Mouse (Mus musculus) limb, embryonic 15.5 days (tissue): ENCODE measurements at regions not wholly inside any gene's neighbourhood (a gene's known extent, or its start where the extent isn't known, plus 50 kb on each side); places are given as distances from the start of the nearest gene placed in this dataset.

ENCODE experiments used
- ATAC-seq: fragments of 200-750 bp; cut with Nextera tagmentation; 2 replicates; pipeline ENCODE4 v1.8.0; 2017; ENCODE audit warnings: low read depth, moderate TSS enrichment; ENCODE audit not compliant: insufficient number of reproducible peaks, low FRiP score, low TSS enrichment
- H3K27ac ChIP-seq: fragments of 300-500 bp; sonication (generic); 2 replicates; pipeline ENCODE4 v1.5.1; 2015; ENCODE audit warnings: moderate library complexity, mild to moderate bottlenecking, inconsistent platforms
- H3K27me3 ChIP-seq: fragments of 300-500 bp; sonication (generic); 2 replicates; pipeline ENCODE4 v1.6.1; 2015; ENCODE audit warnings: inconsistent platforms
- H3K36me3 ChIP-seq: fragments of 300-500 bp; sonication (generic); 2 replicates; pipeline ENCODE4 v1.6.1; 2015; ENCODE audit warnings: inconsistent platforms
- H3K4me1 ChIP-seq: fragments of 300-500 bp; sonication (generic); 2 replicates; pipeline ENCODE4 v1.6.1; 2015; ENCODE audit warnings: inconsistent platforms
- H3K4me2 ChIP-seq: fragments of 300-500 bp; sonication (generic); 2 replicates; pipeline ENCODE4 v1.6.1; 2015; ENCODE audit warnings: mild to moderate bottlenecking, inconsistent platforms
- H3K4me3 ChIP-seq: fragments of 300-500 bp; sonication (generic); 2 replicates; pipeline ENCODE4 v1.5.1; 2015; ENCODE audit warnings: mild to moderate bottlenecking, inconsistent platforms
- H3K9ac ChIP-seq: fragments of 300-500 bp; sonication (generic); 2 replicates; pipeline ENCODE4 v1.6.1; 2015; ENCODE audit warnings: inconsistent platforms
- H3K9me3 ChIP-seq: fragments of 300-500 bp; sonication (generic); 2 replicates; pipeline ENCODE4 v1.6.1; 2016; ENCODE audit warnings: inconsistent platforms
- WGBS: fragments of 180-500 bp; shearing (Covaris S2); methylation state at CpG from one replicate; pipeline ENCODE4 v1.1.7; 2015; 5-methylcytosine and 5-hydroxymethylcytosine counted together

GRCm38 (mm10) chr6:100027524-100027923 is 259.8 kb downstream of the Rybp start:
- 58% methylated on average over 5 of the region's 5 CpGs for WGBS
- no peak for ATAC-seq
- Histone ChIP-seq H3K4me1 (peaks cover 16% of the 10 kb centered on the region), H3K4me2 (no peak overlapping the region), H3K9me3 (no peaks in the 10 kb centered on the region), H3K36me3 (no peaks in the 10 kb centered on the region), H3K4me3 (no peak overlapping the region), H3K27me3 (0 out of 2 replicates have a peak, but pooled peaks cover 4% of the 10 kb centered on the region), H3K27ac (no peak overlapping the region), H3K9ac (no peak overlapping the region)

GRCm38 (mm10) chr6:100025531-100025951 is 261.7 kb downstream of the Rybp start:
- no peak overlapping the region for H3K4me2 ChIP-seq
- H3K9me3 ChIP-seq, result no peaks in the 10 kb centered on the region
- peak; percentile 81; the same call in 1 of the 2 replicates for ATAC-seq
- peaks cover 16% of the 10 kb centered on the region for H3K4me1 ChIP-seq
- no peak overlapping the region for H3K9ac ChIP-seq
- no peaks in the 10 kb centered on the region for H3K27me3 ChIP-seq
- H3K36me3 ChIP-seq, result no peaks in the 10 kb centered on the region
- peak overlapping the region; percentile 27; the same call in 1 of the 2 replicates for H3K27ac ChIP-seq
- 14% methylated on average over 5 of the region's 5 CpGs for WGBS
- H3K4me3 ChIP-seq, result no peak overlapping the region

DNA sequence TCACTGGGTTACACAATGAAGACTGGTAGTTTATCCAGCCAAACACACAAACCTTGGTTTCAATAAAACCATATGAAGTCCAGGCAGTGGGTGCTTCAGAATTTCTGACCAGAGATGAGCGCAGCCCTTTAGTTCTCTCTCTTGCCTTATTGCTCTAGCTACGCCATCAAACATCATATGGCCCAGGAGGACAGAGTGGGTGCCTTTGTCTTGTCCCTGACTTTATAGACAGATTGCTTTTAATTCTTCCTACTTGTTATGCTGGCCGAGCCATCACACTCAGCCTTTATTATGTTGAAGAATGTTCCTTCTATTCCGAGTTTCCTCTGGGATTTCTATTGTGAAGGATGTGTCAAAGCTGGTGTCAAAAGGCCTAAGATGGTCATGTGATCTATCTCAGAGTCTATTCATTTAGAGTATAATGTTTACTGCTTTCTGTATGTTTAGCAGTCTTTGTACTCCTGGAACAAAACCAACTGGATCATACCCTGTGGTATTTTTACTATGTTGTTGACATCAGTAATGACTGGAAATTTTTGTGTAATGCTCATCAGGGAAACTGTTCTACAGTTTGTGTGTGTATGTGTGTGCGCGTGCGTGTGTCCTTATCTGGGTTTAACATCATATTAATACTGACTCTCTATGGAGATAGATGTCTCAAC is 263.7 kb downstream of the Rybp start:
- no peaks in the 10 kb centered on the region for H3K9me3 ChIP-seq
- H3K36me3 ChIP-seq, result no peaks in the 10 kb centered on the region
- no peak overlapping the region for H3K4me3 ChIP-seq
- H3K4me2 ChIP-seq, result no peak overlapping the region
- WGBS, result 81% methylated on average over 7 of the region's 7 CpGs
- no peak for ATAC-seq
- H3K9ac ChIP-seq, result no peak overlapping the region
- H3K27me3 ChIP-seq, result peaks cover 10% of the 10 kb centered on the region; the same call in 1 of the 2 replicates
- no peak overlapping the region for H3K27ac ChIP-seq
- peaks cover 21% of the 10 kb centered on the region for H3K4me1 ChIP-seq

GRCm38 (mm10) chr6:100019016-100019415 is 268.3 kb downstream of the Rybp start:
- Histone ChIP-seq H3K4me3 (no peak overlapping the region), H3K27me3 (peaks cover 18% of the 10 kb centered on the region), H3K27ac (no peak overlapping the region), H3K36me3 (no peaks in the 10 kb centered on the region), H3K4me2 (no peak overlapping the region), H3K9me3 (no peaks in the 10 kb centered on the region), H3K9ac (no peak overlapping the region), H3K4me1 (peaks cover 14% of the 10 kb centered on the region)
- no peak for ATAC-seq
- WGBS, result 69% methylated on average over 3 of the region's 3 CpGs

DNA sequence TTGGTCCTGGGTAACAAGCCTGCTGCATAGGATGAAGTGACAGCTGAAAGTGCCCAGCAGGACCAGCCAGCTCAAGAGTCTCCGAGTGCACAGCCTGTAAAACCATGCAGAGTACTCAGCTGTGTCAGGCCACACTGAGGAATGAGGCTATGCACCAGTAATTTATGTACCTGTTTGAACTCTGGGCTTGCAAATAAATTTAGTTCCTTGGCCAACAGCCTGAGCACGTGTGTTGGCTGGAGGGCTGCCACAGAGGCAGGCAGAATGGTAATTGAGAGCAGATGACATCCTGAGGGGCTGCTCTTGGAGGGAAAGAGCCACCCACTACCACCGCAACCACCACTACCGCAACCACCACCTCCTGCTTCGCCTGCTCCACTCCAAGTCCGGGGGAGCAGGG is 273.3 kb downstream of the Rybp start:
- no peaks in the 10 kb centered on the region for H3K9me3 ChIP-seq
- peak overlapping the region; percentile 2; the same call in 1 of the 2 replicates for H3K4me2 ChIP-seq
- H3K27me3 ChIP-seq, result peaks cover 32% of the 10 kb centered on the region
- no peak overlapping the region for H3K27ac ChIP-seq
- H3K9ac ChIP-seq, result no peak overlapping the region
- ATAC-seq, result peak; percentile 75
- H3K4me1 ChIP-seq, result peaks cover 20% of the 10 kb centered on the region
- WGBS, result 10% methylated on average over 6 of the region's 6 CpGs
- no peaks in the 10 kb centered on the region for H3K36me3 ChIP-seq
- no peak overlapping the region for H3K4me3 ChIP-seq

DNA sequence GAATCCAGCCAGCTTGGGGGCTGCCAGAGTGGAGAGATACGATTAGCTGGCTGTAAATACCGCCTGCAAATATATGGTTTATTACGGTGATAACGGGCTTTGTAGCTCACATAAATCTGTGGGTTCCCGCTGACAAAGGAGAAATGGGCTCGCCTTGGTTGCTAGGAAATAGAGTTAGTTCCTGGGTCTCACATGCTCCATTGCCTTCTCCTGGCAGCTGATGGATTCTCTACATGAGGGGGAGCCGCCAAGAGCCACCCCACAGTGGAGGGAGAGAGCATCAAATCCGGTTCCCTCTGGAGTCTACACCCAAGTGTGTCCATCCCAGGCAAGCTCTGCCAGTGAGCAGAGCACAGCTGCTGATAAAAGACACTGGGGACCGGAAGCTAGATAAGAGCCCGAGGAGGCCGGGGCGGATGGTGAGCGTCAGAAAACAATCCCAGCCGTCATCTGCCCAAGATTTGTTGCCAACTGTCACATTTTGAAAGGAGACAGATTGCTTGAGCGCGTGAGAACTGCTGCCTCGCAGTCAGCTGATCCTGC is 275.7 kb downstream of the Rybp start:
- H3K27me3 ChIP-seq, result peaks cover 41% of the 10 kb centered on the region
- no peaks in the 10 kb centered on the region for H3K9me3 ChIP-seq
- peaks cover 20% of the 10 kb centered on the region for H3K4me1 ChIP-seq
- no peak for ATAC-seq
- H3K9ac ChIP-seq, result no peak overlapping the region
- WGBS, result 7% methylated on average over 17 of the region's 17 CpGs
- H3K4me2 ChIP-seq, result peak overlapping the region; percentile 22; the same call in 1 of the 2 replicates
- H3K27ac ChIP-seq, result no peak overlapping the region
- H3K36me3 ChIP-seq, result no peaks in the 10 kb centered on the region
- no peak overlapping the region for H3K4me3 ChIP-seq

DNA sequence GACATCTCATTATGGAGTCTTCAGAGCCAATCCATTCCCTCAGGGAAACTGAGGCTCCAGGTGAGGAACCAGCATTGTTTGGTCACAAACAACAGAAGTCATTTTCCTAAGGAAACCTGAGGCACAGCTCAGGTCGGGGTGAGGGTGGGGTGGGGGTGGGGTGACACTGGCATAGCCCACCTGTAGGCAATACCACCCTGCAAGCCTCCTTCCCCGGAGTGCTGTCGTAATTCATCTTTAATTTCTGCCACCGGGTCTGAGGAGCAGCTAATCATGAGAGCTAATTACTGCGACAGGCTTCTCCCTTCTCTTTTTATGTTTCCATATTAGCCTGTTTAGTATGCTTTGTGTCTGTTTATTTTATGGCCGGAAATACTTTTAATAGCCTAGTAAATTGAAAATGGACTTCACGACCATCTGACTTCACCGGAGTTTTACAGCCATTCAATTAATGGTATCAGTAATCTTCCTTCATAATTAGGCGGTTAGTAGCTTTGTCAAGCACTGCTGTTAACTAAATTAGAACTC is 276.3 kb downstream of the Rybp start:
- H3K27ac ChIP-seq, result no peak overlapping the region
- no peak overlapping the region for H3K4me3 ChIP-seq
- WGBS, result 16% methylated on average over 9 of the region's 9 CpGs
- H3K9me3 ChIP-seq, result no peaks in the 10 kb centered on the region
- no peak for ATAC-seq
- H3K36me3 ChIP-seq, result no peaks in the 10 kb centered on the region
- peaks cover 47% of the 10 kb centered on the region for H3K27me3 ChIP-seq
- no peak overlapping the region for H3K9ac ChIP-seq
- H3K4me2 ChIP-seq, result no peak overlapping the region; the same call in 1 of the 2 replicates
- peaks cover 20% of the 10 kb centered on the region for H3K4me1 ChIP-seq

- WGBS, result 47% methylated on average over 13 of the region's 13 CpGs
- no peaks in the 10 kb centered on the region for H3K9me3 ChIP-seq
- H3K4me1 ChIP-seq, result peaks cover 4% of the 10 kb centered on the region; the same call in 1 of the 2 replicates
- no peak overlapping the region for H3K27ac ChIP-seq
- ATAC-seq, result no peak
- no peak overlapping the region for H3K4me3 ChIP-seq
- H3K4me2 ChIP-seq, result no peak overlapping the region
- no peaks in the 10 kb centered on the region for H3K36me3 ChIP-seq
- H3K9ac ChIP-seq, result no peak overlapping the region
- peaks cover 75% of the 10 kb centered on the region for H3K27me3 ChIP-seq
Observed at GRCm38 (mm10) chr6:99999711-100000365, 273.6 kb upstream of the Prok2 start.

DNA sequence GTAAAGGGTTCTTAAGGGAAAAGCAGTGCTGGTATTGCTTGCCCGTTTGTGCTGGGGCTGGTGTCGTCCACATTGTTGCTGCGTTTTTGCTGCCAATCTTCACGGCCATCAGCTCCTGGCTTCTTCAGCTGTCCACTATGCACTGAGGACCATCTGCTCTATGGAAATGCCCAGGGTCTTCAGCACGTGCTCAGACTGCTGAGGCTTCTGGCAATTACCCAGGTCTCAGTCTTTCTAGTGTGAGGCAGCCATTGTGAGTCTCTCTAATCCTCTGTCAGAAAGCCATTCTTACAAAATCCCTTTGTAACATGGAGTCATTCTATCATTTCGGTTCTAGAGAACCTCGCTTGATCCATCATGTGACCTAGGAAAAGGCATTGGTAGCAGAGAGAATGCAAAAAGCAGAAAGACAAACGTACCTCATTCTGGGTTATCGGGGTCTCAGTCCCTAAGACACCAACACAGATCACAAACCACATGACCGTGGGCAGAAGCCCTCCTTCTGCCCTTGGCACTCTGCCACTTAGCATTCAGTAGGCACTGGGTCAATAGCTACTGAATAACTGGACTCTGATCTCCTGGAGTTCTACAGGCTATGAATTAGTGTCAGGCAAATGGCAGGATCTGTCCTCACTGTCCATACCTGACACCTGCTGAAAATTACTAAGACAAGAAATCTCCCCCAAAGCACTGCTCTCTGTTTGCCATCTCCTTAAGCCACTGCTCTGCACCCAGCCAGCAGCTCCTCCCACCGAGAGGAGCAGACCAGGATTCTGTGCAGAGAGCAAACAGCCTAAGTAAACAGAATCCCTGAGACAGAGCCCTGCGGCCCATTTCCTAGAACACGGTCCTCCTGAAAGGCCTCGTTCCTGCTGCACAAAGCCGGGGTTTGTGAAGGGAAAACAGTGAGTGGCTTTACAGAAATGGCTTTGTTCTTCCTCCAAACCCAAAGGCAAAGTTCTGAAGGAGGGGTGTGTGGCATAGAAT is 270.1 kb upstream of the Prok2 start:
- WGBS, result 60% methylated on average over 15 of the region's 15 CpGs
- Histone ChIP-seq H3K4me2 (no peak overlapping the region), H3K27ac (no peak overlapping the region), H3K9ac (no peak overlapping the region), H3K9me3 (no peaks in the 10 kb centered on the region), H3K4me1 (peaks cover 16% of the 10 kb centered on the region), H3K27me3 (peaks cover 53% of the 10 kb centered on the region), H3K36me3 (no peaks in the 10 kb centered on the region), H3K4me3 (no peak overlapping the region)
- no peak for ATAC-seq

DNA sequence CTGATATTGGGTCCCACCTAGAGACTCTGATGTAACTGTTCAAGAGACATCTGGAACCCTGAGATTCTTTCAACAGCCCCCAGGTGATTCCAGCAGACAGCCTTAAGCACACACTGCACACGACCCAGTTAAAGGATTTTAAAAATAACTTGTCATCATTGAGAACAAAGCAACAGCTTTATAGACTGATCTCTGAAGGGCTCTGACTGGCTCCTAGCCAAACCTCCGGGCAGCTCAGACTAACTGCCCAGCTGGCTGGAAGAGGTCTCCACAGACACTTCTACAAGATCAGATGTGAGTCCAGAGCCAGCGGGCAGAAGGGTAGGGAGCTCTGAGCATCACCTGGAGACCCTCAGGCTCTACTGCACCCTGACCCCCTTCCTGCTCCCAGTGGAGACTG is 267.8 kb upstream of the Prok2 start:
- 32% methylated on average over 3 of the region's 3 CpGs for WGBS
- Histone ChIP-seq H3K36me3 (no peaks in the 10 kb centered on the region), H3K4me1 (peaks cover 22% of the 10 kb centered on the region), H3K4me3 (no peak overlapping the region), H3K9me3 (no peaks in the 10 kb centered on the region), H3K9ac (no peak overlapping the region), H3K27ac (no peak overlapping the region), H3K27me3 (peaks cover 33% of the 10 kb centered on the region), H3K4me2 (no peak overlapping the region)
- ATAC-seq, result no peak

DNA sequence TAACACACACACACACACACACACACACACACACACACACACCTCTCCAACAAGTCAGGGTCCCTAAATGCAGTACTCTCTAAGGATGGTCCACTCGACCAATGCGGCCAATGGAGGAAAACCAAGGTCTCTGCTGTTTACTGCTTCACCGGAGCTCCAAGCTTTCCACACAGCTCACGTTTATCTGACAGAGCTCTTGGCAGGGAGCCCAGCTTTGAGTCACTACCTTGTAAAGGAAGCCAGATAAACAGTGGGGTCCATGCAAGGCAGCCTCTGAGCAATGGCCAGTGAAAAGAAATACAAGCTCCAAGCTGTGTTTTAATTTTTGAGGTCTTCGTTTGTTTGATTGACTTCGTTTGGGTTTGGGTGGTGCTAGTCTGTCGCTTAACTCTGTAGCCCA is 264.9 kb upstream of the Prok2 start:
- H3K27ac ChIP-seq, result no peak overlapping the region
- no peak for ATAC-seq
- 31% methylated on average over 7 of the region's 7 CpGs for WGBS
- H3K4me2 ChIP-seq, result no peak overlapping the region
- H3K9me3 ChIP-seq, result no peaks in the 10 kb centered on the region
- peaks cover 13% of the 10 kb centered on the region for H3K27me3 ChIP-seq
- H3K4me3 ChIP-seq, result no peak overlapping the region
- H3K36me3 ChIP-seq, result no peaks in the 10 kb centered on the region
- peaks cover 23% of the 10 kb centered on the region for H3K4me1 ChIP-seq
- no peak overlapping the region for H3K9ac ChIP-seq
